Mouse (Mus musculus): Measurements from ENCODE around the gene Prss3.

DNA sequence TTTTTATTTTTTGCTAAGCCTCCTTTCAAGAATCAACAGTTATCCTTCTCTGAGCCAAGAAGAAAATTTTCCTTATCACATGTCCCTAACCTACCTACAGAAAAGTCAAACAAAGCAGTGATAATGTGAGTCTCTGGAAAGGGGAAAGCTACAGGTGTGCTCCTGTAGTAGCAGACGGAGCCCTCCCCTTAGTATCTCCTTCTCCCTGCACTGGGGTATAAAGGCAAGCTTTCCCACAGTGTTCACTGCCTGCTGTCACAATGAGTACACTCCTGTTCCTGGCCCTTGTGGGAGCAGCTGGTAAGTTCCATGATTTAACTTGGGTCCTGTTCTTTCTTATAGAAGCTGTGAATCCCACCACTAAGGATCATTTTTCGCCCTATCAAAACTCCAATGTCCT is 23.5 kb downstream of the Prss3 start, which contains the start of gene Try10:
- TF ChIP-seq POLR2A (IDR thresholded peaks at IDR 0.05; ENCODE audit: borderline replicate concordance, low read depth, low read length) (no peak), CTCF (IDR thresholded peaks at IDR 0.05; ENCODE audit: low read depth, low read length) (no peak)
